Mouse (Mus musculus) liver, postnatal 0 days (tissue): ENCODE data around the gene Nr1h4. TPM values are rescaled to one million over a fixed set of nuclear protein-coding genes. Genes with fewer than 3 reads are reported as not detected.

ENCODE experiments used
- ATAC-seq: fragments of 200-750 bp; cut with Nextera tagmentation; 2 replicates; pipeline ENCODE4 v1.8.0; 2017; ENCODE audit warnings: mild to moderate bottlenecking, moderate library complexity
- DNase-seq: peaks from one replicate; pipeline ENCODE4 v3.0.0-alpha.2; 2016
- H3K27ac ChIP-seq: fragments of 300-500 bp; sonication (generic); 2 replicates; pipeline ENCODE4 v1.5.1; 2014; ENCODE audit warnings: antibody characterized with exemption, moderate library complexity, mild to moderate bottlenecking, low read depth
- H3K27me3 ChIP-seq: fragments of 300-500 bp; sonication (generic); 2 replicates; pipeline ENCODE4 v1.6.1; 2014; ENCODE audit warnings: low read length, control low read depth, mixed read lengths; ENCODE audit not compliant: insufficient read depth
- H3K36me3 ChIP-seq: fragments of 300-500 bp; sonication (generic); replicated peaks from 2 replicates; pipeline ENCODE4 v1.6.1; 2014; ENCODE audit warnings: mild to moderate bottlenecking, control low read depth, low read length, moderate library complexity, mixed read lengths; ENCODE audit not compliant: insufficient read depth
- H3K4me1 ChIP-seq: fragments of 300-500 bp; sonication (generic); 2 replicates; pipeline ENCODE4 v1.6.1; 2014; ENCODE audit warnings: antibody characterized with exemption, mild to moderate bottlenecking, control low read depth; ENCODE audit not compliant: insufficient read depth
- H3K4me2 ChIP-seq: fragments of 300-500 bp; sonication (generic); 2 replicates; pipeline ENCODE4 v1.6.1; 2014; ENCODE audit warnings: low read depth, mild to moderate bottlenecking, low read length, moderate library complexity, mixed read lengths
- H3K4me3 ChIP-seq: fragments of 300-500 bp; sonication (generic); 2 replicates; pipeline ENCODE4 v1.5.1; 2014; ENCODE audit warnings: low read depth, low read length
- H3K9ac ChIP-seq: fragments of 300-500 bp; sonication (generic); replicated peaks from 2 replicates; pipeline ENCODE4 v1.6.1; 2014; ENCODE audit warnings: mild to moderate bottlenecking, moderate library complexity
- H3K9me3 ChIP-seq: fragments of 300-500 bp; sonication (generic); 2 replicates; pipeline ENCODE4 v1.6.1; 2016; ENCODE audit warnings: mild to moderate bottlenecking, control low read depth, low read length, mixed read lengths
- CTCF ChIP-seq: sonication (generic); IDR thresholded peaks from 2 replicates; pipeline ENCODE4 v1.5.1; 2016; ENCODE audit warnings: antibody characterized with exemption, low read depth
- EP300 ChIP-seq: IDR thresholded peaks from 2 replicates; pipeline ENCODE4 v1.6.1; 2016; ENCODE audit warnings: antibody characterized with exemption, low read depth, mild to moderate bottlenecking
- WGBS: fragments of 180-500 bp; shearing (Covaris S2); extraction: QIAGEN DNeasy Blood & Tissue Kit; methylation state at CpG from one replicate; pipeline ENCODE4 v1.1.7; 2014; ENCODE audit not compliant: insufficient replicate concordance; 5-methylcytosine and 5-hydroxymethylcytosine counted together
- polyA plus RNA-seq: library from polyadenylated mRNA; unstranded; fragments of >200 nt; fragmentation: Nextera tagmentation; extraction: Ambion mirVana; gene quantifications from 2 replicates; pipeline ENCODE4 v1.2.1, GENCODE M21; 2015

The Nr1h4 gene
- polyA plus RNA-seq, 1 experiment from 2014 or later, result 43.5 TPM

DNA sequence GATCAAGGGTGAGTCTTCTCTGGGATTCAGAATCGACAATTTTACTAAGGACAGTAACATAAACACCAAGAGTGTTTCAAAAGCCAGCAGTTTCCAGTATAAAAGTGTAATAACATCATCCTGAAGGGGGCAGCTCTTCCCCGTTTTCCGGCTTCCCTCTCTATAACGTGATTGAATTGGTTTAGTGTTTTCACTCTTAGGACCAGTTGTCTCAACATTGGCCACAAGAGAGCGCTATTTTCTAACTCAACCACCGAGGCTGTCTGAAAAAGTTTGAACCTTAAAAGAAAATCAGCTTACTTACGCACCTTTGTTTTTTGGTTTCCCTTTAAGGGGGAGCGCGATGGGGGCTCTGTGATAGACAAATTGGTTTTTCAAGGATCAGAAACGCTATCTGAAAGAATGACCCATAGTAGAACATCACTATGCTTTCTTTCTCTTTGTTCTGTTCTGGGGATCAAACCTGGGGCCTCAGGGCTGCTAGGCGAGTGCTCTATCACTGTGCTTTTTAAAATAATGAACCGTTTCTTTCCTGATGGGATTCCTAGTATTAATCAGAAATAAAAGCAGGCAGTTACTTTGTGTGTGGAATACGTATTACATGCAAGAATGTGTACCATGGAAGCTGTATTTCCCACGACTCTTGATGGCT is 71.4 kb downstream of the Nr1h4 start:
- 18% methylated on average over 14 of the region's 14 CpGs for WGBS
- DNase-seq (peak; percentile 75), ATAC-seq (peak; percentile 18; the same call in 1 of the 2 replicates)
- TF ChIP-seq EP300, result no peak
- peak; percentile 86 for TF ChIP-seq CTCF
- Histone ChIP-seq H3K27ac (no peak overlapping the region), H3K9me3 (no peaks in the 10 kb centered on the region), H3K4me3 (no peak overlapping the region), H3K27me3 (no peaks in the 10 kb centered on the region), H3K4me1 (peaks cover 13% of the 10 kb centered on the region; the same call in 1 of the 2 replicates), H3K4me2 (peak overlapping the region; percentile 51), H3K9ac (no peak overlapping the region), H3K36me3 (peaks cover 11% of the 10 kb centered on the region)

- Histone ChIP-seq H3K4me1 (peaks cover 13% of the 10 kb centered on the region; the same call in 1 of the 2 replicates), H3K36me3 (peaks cover 14% of the 10 kb centered on the region; the same call in 1 of the 2 replicates), H3K4me2 (no peak overlapping the region), H3K27ac (no peak overlapping the region), H3K4me3 (no peak overlapping the region), H3K9ac (no peak overlapping the region), H3K27me3 (no peaks in the 10 kb centered on the region), H3K9me3 (no peaks in the 10 kb centered on the region)
- 88% methylated on average over 11 of the region's 11 CpGs for WGBS
- ATAC-seq (no peak), DNase-seq (no peak)
- TF ChIP-seq CTCF (no peak), EP300 (no peak)
These were observed 72.4 kb downstream of the Nr1h4 start for GRCm38 (mm10) chr10:89460972-89461371.

DNA sequence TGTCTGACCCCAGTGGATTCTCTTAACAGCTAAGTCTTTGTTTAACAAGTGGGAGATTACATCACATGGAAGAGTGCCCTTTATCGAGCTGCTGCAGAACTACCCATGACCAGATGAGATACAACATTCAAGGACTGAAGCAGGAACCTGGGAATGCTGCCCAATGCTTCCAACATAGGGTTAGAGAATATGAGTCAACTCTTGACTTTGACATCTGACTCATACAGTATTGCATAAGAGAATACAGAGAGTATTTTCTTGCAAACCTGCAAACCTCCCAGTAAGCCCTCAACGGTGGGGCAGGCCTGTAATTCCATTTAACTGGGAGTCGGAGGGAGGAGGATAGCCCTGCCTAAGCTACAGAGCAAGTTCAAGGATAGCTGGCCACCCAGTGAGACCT is 74.6 kb downstream of the Nr1h4 start:
- 0 out of 2 replicates have a peak, but pooled peaks cover 16% of the 10 kb centered on the region for H3K36me3 ChIP-seq
- no peaks in the 10 kb centered on the region for H3K27me3 ChIP-seq
- peak; percentile 68 for DNase-seq
- peaks cover 13% of the 10 kb centered on the region; the same call in 1 of the 2 replicates for H3K4me1 ChIP-seq
- TF ChIP-seq CTCF (no peak), EP300 (peak; percentile 79; the same call in 1 of the 2 replicates)
- peak overlapping the region; percentile 70 for H3K27ac ChIP-seq
- WGBS, result 60% methylated on average over 3 of the region's 3 CpGs
- H3K4me2 ChIP-seq, result no peak overlapping the region
- H3K9me3 ChIP-seq, result no peaks in the 10 kb centered on the region
- no peak overlapping the region for H3K9ac ChIP-seq
- H3K4me3 ChIP-seq, result no peak overlapping the region
- ATAC-seq, result peak; percentile 97

DNA sequence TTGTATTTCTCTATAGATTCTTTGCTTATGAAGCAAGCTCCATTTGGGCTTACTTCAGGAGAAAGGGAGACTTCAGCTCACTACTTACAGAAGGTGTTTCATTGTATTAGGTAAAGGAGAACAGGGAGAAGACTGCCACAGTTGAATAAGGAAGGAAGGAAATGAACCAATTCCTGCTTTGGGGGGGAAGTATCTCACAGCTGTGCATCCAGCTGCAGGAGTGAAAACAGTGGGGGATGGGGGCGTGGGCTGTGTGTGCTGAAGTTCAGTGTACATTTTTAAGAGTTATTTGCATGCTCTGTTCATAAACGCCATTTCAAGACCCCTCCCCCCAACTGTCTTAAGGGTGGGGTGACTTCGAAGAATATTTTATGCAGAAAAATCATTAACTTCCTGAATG is 79.6 kb downstream of the Nr1h4 start:
- Histone ChIP-seq H3K36me3 (peaks cover 18% of the 10 kb centered on the region), H3K27ac (peak overlapping the region; percentile 63), H3K4me1 (peaks cover 13% of the 10 kb centered on the region; the same call in 1 of the 2 replicates), H3K9me3 (no peaks in the 10 kb centered on the region), H3K4me2 (peak overlapping the region; percentile 56), H3K27me3 (no peaks in the 10 kb centered on the region), H3K9ac (no peak overlapping the region), H3K4me3 (0 out of 2 replicates have a peak overlapping the region, but pooled peaks have one; percentile 5)
- no peak for ATAC-seq
- WGBS, result 31% methylated on average over 3 of the region's 3 CpGs
- peak; percentile 45 for DNase-seq
- TF ChIP-seq CTCF, result no peak
- TF ChIP-seq EP300, result no peak

DNA sequence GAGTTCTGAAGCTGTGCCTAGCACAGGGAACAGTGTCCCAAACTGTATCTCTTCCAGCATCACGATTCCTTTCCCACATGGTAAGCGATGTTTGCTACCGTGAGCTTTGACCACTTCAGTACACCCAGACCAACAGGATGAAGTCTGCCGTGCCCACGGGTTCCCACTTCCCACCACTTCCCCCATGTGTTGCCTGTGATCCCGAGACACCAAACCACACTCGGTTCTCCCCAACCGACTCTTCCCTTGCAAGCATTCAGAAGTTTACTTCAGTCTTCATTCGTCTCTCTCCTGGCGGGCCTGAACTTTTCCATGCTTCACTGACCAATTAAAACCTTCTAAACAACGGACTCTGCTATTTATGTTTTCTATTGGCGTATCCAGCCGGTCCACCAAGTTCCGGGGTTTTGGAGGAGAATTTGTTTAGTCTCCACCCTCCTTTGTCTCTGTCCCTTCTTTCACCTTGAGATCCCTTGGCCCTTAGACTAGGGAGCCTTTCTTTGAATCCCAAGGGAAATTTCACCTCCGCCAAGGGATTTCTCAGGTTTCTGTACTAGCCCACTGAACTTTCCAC is 80.2 kb downstream of the Nr1h4 start:
- no peaks in the 10 kb centered on the region for H3K9me3 ChIP-seq
- WGBS, result 34% methylated on average over 15 of the region's 15 CpGs
- H3K27ac ChIP-seq, result peak overlapping the region; percentile 63
- no peak for TF ChIP-seq CTCF
- no peak for TF ChIP-seq EP300
- DNase-seq (no peak), ATAC-seq (peak; percentile 41; the same call in 1 of the 2 replicates)
- H3K4me1 ChIP-seq, result peaks cover 8% of the 10 kb centered on the region; the same call in 1 of the 2 replicates
- H3K9ac ChIP-seq, result no peak overlapping the region
- peaks cover 18% of the 10 kb centered on the region for H3K36me3 ChIP-seq
- no peaks in the 10 kb centered on the region for H3K27me3 ChIP-seq
- peak overlapping the region; percentile 56 for H3K4me2 ChIP-seq
- peak overlapping the region; percentile 5; the same call in 1 of the 2 replicates for H3K4me3 ChIP-seq

- no peak for DNase-seq
- TF ChIP-seq EP300 (no peak), CTCF (no peak)
- no peaks in the 10 kb centered on the region for H3K9me3 ChIP-seq
- H3K27ac ChIP-seq, result no peak overlapping the region
- 70% methylated on average over 10 of the region's 10 CpGs for WGBS
- no peak overlapping the region for H3K4me3 ChIP-seq
- no peak overlapping the region for H3K9ac ChIP-seq
- H3K27me3 ChIP-seq, result no peaks in the 10 kb centered on the region
- H3K4me2 ChIP-seq, result no peak overlapping the region
- H3K36me3 ChIP-seq, result peaks cover 11% of the 10 kb centered on the region
- H3K4me1 ChIP-seq, result peaks cover 3% of the 10 kb centered on the region; the same call in 1 of the 2 replicates
- no peak for ATAC-seq
These were observed 83.0 kb downstream of the Nr1h4 start for GRCm38 (mm10) chr10:89450411-89450810.
